Mouse (Mus musculus) lung, postnatal 0 days (tissue): ENCODE data around the gene Derl2. TPM values are rescaled to one million over a fixed set of nuclear protein-coding genes. Genes with fewer than 3 reads are reported as not detected.
A peak's percentile ranks its signal among the peaks of the same experiment; 100 is the strongest.

Experiments
- ATAC-seq: fragments of 200-750 bp; cut with Nextera tagmentation; 2 replicates; pipeline ENCODE4 v1.8.0; 2017; ENCODE audit warnings: moderate library complexity
- DNase-seq: peaks from one replicate; pipeline ENCODE4 v3.0.0-alpha.2; 2016; ENCODE audit warnings: low spot score
- H3K27ac ChIP-seq: fragments of 300-500 bp; sonication (generic); 2 replicates; pipeline ENCODE4 v1.5.1; 2014; ENCODE audit warnings: antibody characterized with exemption, mild to moderate bottlenecking, low read length, mixed read lengths
- H3K27me3 ChIP-seq: fragments of 300-500 bp; sonication (generic); replicated peaks from 2 replicates; pipeline ENCODE4 v1.6.1; 2014; ENCODE audit warnings: low read length, mixed read lengths; ENCODE audit not compliant: insufficient read depth
- H3K36me3 ChIP-seq: fragments of 300-500 bp; sonication (generic); 2 replicates; pipeline ENCODE4 v1.6.1; 2014; ENCODE audit warnings: low read length, mixed read lengths; ENCODE audit not compliant: insufficient read depth
- H3K4me1 ChIP-seq: fragments of 300-500 bp; sonication (generic); 2 replicates; pipeline ENCODE4 v1.6.1; 2014; ENCODE audit warnings: antibody characterized with exemption, low read depth, low read length, mixed read lengths; ENCODE audit not compliant: insufficient read depth
- H3K4me2 ChIP-seq: fragments of 300-500 bp; sonication (generic); replicated peaks from 2 replicates; pipeline ENCODE4 v1.6.1; 2014; ENCODE audit warnings: low read depth, mild to moderate bottlenecking, low read length, moderate library complexity, mixed read lengths
- H3K4me3 ChIP-seq: fragments of 300-500 bp; sonication (generic); 2 replicates; pipeline ENCODE4 v1.5.1; 2014; ENCODE audit warnings: low read depth, low read length
- H3K9ac ChIP-seq: fragments of 300-500 bp; sonication (generic); replicated peaks from 2 replicates; pipeline ENCODE4 v1.6.1; 2014; ENCODE audit warnings: low read depth, mild to moderate bottlenecking
- H3K9me3 ChIP-seq: fragments of 300-500 bp; sonication (generic); 2 replicates; pipeline ENCODE4 v1.6.1; 2016; ENCODE audit warnings: low read length, mixed read lengths
- CTCF ChIP-seq: IDR thresholded peaks from 2 replicates; pipeline ENCODE4 v1.5.1; 2016; ENCODE audit warnings: antibody characterized with exemption, mild to moderate bottlenecking
- EP300 ChIP-seq: IDR thresholded peaks from 2 replicates; pipeline ENCODE4 v1.6.1; 2016; ENCODE audit warnings: antibody characterized with exemption, mild to moderate bottlenecking, control low read depth
- WGBS: fragments of 180-500 bp; shearing (Covaris S2); extraction: QIAGEN DNeasy Blood & Tissue Kit; methylation state at CpG from one replicate; pipeline ENCODE4 v1.1.7; 2014; 5-methylcytosine and 5-hydroxymethylcytosine counted together
- polyA plus RNA-seq: library from polyadenylated mRNA; unstranded; fragments of >200 nt; fragmentation: Nextera tagmentation; extraction: Ambion mirVana; gene quantifications from 2 replicates; pipeline ENCODE4 v1.2.1, GENCODE M21; 2015

Gene Derl2
- polyA plus RNA-seq, 1 experiment from 2014 or later, result 63.4 TPM

DNA sequence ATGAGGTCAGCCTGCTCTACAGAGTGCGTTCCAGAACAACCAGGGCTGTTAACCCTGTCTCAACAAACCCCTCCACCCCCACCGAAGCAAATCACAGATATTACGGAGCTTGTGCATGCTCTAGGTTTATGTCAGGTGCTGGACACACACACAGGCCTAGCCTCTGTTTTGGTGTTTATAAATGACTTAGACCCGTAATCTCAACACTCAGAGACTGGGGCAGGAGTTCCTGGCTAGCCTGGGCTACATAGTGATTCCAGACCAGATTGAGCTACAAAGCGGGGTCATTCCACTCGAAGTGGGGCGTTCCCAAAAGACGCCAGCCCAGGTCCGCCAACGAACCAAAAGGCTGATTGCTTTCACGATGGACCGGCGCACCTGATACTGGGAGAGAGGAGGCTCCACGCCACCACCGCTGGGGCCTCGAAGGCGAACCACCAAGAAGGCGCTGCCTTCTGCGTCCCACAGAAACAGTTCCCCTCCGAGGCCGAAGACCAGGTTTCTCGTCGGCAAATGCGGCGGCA, 50.3 kb downstream of the Derl2 start:
- ATAC-seq, result no peak
- H3K27ac ChIP-seq, result peak overlapping the region; percentile 76
- peak overlapping the region; percentile 90 for H3K4me3 ChIP-seq
- H3K9me3 ChIP-seq, result no peaks in the 10 kb centered on the region
- DNase-seq, result peak; percentile 26
- H3K36me3 ChIP-seq, result peaks cover 17% of the 10 kb centered on the region; the same call in 1 of the 2 replicates
- peak overlapping the region; percentile 76 for H3K9ac ChIP-seq
- H3K4me2 ChIP-seq, result peak overlapping the region; percentile 72
- TF ChIP-seq CTCF (no peak), EP300 (no peak)
- H3K4me1 ChIP-seq, result no peaks in the 10 kb centered on the region
- 0% methylated on average over 25 of the region's 25 CpGs for WGBS
- no peaks in the 10 kb centered on the region for H3K27me3 ChIP-seq

DNA sequence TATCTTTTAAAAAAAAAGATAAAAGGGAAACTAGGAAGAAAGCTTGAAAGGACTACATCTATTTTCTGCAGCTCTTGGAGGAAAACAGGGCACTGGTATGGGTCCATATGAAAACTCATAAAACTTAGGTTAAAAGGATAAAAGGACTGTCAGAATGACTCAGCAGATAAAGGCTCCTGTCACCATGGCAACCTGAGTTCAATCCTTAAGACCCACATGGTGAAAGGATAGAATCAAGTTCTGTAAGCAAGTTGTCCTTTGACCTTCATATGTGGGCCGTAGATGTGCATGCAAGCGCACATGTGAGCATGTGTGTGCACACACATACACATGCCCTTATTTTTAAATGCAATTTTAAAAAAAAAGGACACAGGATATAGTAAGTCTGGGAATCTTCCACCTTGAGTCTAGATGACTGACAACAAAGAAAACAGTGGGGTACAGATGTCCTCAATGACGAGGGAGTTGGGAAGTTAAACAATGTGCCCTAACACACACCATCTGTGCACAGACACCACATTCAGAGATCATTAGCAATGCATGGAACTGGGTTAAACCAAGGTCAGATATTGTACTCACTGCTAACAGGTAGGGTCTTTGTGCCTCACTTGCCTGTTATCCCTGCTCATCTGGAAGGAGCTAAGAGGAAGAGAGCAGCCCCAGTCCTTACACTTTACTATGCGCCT, 55.3 kb downstream of the Derl2 start:
- Histone ChIP-seq H3K4me2 (no peak overlapping the region), H3K4me3 (no peak overlapping the region), H3K27me3 (no peaks in the 10 kb centered on the region), H3K36me3 (peaks cover 24% of the 10 kb centered on the region), H3K27ac (no peak overlapping the region), H3K9me3 (no peaks in the 10 kb centered on the region), H3K9ac (no peak overlapping the region), H3K4me1 (no peaks in the 10 kb centered on the region)
- no peak for ATAC-seq
- TF ChIP-seq EP300 (no peak), CTCF (no peak)
- WGBS, result 85% methylated on average over 4 of the region's 4 CpGs
- DNase-seq, result no peak

- 94% methylated on average over 5 of the region's 5 CpGs for WGBS
- H3K4me2 ChIP-seq, result no peak overlapping the region
- no peak for DNase-seq
- no peak for ATAC-seq
- no peaks in the 10 kb centered on the region for H3K4me1 ChIP-seq
- H3K27me3 ChIP-seq, result no peaks in the 10 kb centered on the region
- H3K4me3 ChIP-seq, result no peak overlapping the region
- H3K36me3 ChIP-seq, result peaks cover 37% of the 10 kb centered on the region
- no peaks in the 10 kb centered on the region for H3K9me3 ChIP-seq
- no peak overlapping the region for H3K9ac ChIP-seq
- no peak overlapping the region for H3K27ac ChIP-seq
- TF ChIP-seq CTCF (no peak), EP300 (no peak)
Measured at GRCm38 (mm10) chr11:70960786-70961554, 58.7 kb downstream of the Derl2 start.

Other genes starting within 250 kb of the Derl2 start
- 0.96 and 2.1 TPM in 2 replicates for gene Scimp, start 207.3 kb downstream of the Derl2 start, polyA plus RNA-seq
- gene Rabep1, start 175.1 kb downstream of the Derl2 start, polyA plus RNA-seq, result 35.3 and 35.6 TPM in 2 replicates
- gene Nup88, start 49.9 kb downstream of the Derl2 start, polyA plus RNA-seq, result 56.6 and 58.0 TPM in 2 replicates
- gene Rpain, start 49.6 kb downstream of the Derl2 start, polyA plus RNA-seq, result 90.4 and 97.5 TPM in 2 replicates
- 79.6 and 83.4 TPM in 2 replicates for gene C1qbp, start 36.8 kb downstream of the Derl2 start, polyA plus RNA-seq
- 5.9 and 6.2 TPM in 2 replicates for gene Dhx33, start 15.4 kb downstream of the Derl2 start, polyA plus RNA-seq
- gene Mis12, start 230 bp downstream of the Derl2 start, polyA plus RNA-seq, result 16.2 and 17.6 TPM in 2 replicates
- gene 6330403K07Rik, start 13.7 kb upstream of the Derl2 start, polyA plus RNA-seq, result 20.5 and 27.0 TPM in 2 replicates
- 0.12 and 0.13 TPM in 2 replicates for gene Nlrp1a, start 124.9 kb upstream of the Derl2 start, polyA plus RNA-seq
- 0.08 and 0.14 TPM in 2 replicates for gene Nlrp1b, start 210.9 kb upstream of the Derl2 start, polyA plus RNA-seq